Mouse (Mus musculus) limb, embryonic 14.5 days (tissue): ENCODE results near the gene Kcnk16. TPM values are rescaled to one million over a fixed set of nuclear protein-coding genes. Genes with fewer than 3 reads are reported as not detected.

Source experiments
- ATAC-seq: fragments of 200-750 bp; cut with Nextera tagmentation; 2 replicates; pipeline ENCODE4 v1.8.0; 2017; ENCODE audit warnings: low read depth, moderate number of reproducible peaks, moderate TSS enrichment; ENCODE audit not compliant: low FRiP score
- DNase-seq: peaks from one replicate; pipeline ENCODE4 v3.0.0-alpha.2; 2015; ENCODE audit warnings: low spot score
- H3K27ac ChIP-seq: fragments of 300-500 bp; sonication (generic); replicated peaks from 2 replicates; pipeline ENCODE4 v1.5.1; 2014; ENCODE audit warnings: low read depth, mild to moderate bottlenecking, low read length, moderate library complexity, mixed read lengths
- H3K27me3 ChIP-seq: fragments of 300-500 bp; sonication (generic); 2 replicates; pipeline ENCODE4 v1.6.1; 2014; ENCODE audit warnings: low read length, mixed read lengths; ENCODE audit not compliant: control insufficient read depth, insufficient read depth
- H3K36me3 ChIP-seq: fragments of 300-500 bp; sonication (generic); 2 replicates; pipeline ENCODE4 v1.6.1; 2014; ENCODE audit warnings: mild to moderate bottlenecking, low read length, moderate library complexity, mixed read lengths; ENCODE audit not compliant: control insufficient read depth, insufficient read depth
- H3K4me1 ChIP-seq: fragments of 300-500 bp; sonication (generic); 2 replicates; pipeline ENCODE4 v1.6.1; 2014; ENCODE audit warnings: antibody characterized with exemption, low read length, mixed read lengths; ENCODE audit not compliant: control insufficient read depth, insufficient read depth
- H3K4me2 ChIP-seq: fragments of 300-500 bp; sonication (generic); replicated peaks from 2 replicates; pipeline ENCODE4 v1.6.1; 2014; ENCODE audit warnings: low read depth, mild to moderate bottlenecking, low read length, moderate library complexity; ENCODE audit not compliant: severe bottlenecking
- H3K4me3 ChIP-seq: fragments of 300-500 bp; sonication (generic); replicated peaks from 2 replicates; pipeline ENCODE4 v1.5.1; 2014; ENCODE audit warnings: low read length
- H3K9ac ChIP-seq: fragments of 300-500 bp; sonication (generic); 2 replicates; pipeline ENCODE4 v1.6.1; 2014; ENCODE audit warnings: mild to moderate bottlenecking, low read depth, low read length, moderate library complexity; ENCODE audit not compliant: severe bottlenecking
- H3K9me3 ChIP-seq: fragments of 300-500 bp; sonication (generic); 2 replicates; pipeline ENCODE4 v1.6.1; 2016; ENCODE audit warnings: low read length; ENCODE audit not compliant: control insufficient read depth
- POLR2A ChIP-seq: fragments of 200-500 bp; IDR thresholded peaks from 2 replicates; pipeline ENCODE4 v1.8.0; 2012; ENCODE audit warnings: inconsistent platforms, mild to moderate bottlenecking, moderate library complexity, borderline replicate concordance; ENCODE audit not compliant: insufficient read depth, insufficient read length; ENCODE audit errors: extremely low read depth
- WGBS: fragments of 180-500 bp; shearing (Covaris S2); extraction: QIAGEN DNeasy Blood & Tissue Kit; methylation state at CpG from one replicate; pipeline ENCODE4 v1.1.7; 2014; 5-methylcytosine and 5-hydroxymethylcytosine counted together
- polyA plus RNA-seq, 2 experiments: library from polyadenylated mRNA; depleted of rRNA in 1 of 2; stranded (reverse) in 1 of 2; unstranded in 1 of 2; fragments of >200 nt; fragmentation: Nextera tagmentation in 1 of 2; extraction: Ambion mirVana in 1 of 2; gene quantifications; 2 replicates each; pipeline versions ENCODE4 v1.2.1 to v1.2.3; 2012 to 2014

Gene Kcnk16
- polyA plus RNA-seq, 2 experiments: not detected

GRCm38 (mm10) chr14:20229437-20229836 lies 39.6 kb downstream of the Kcnk16 start:
- no peak overlapping the region for H3K4me3 ChIP-seq
- peaks cover 3% of the 10 kb centered on the region; the same call in 1 of the 2 replicates for H3K4me1 ChIP-seq
- H3K9ac ChIP-seq: no peak overlapping the region
- H3K9me3 ChIP-seq: no peaks in the 10 kb centered on the region
- DNase-seq (no peak), ATAC-seq (no peak)
- no peaks in the 10 kb centered on the region for H3K36me3 ChIP-seq
- no peak overlapping the region for H3K4me2 ChIP-seq
- no peak for TF ChIP-seq POLR2A
- no peak overlapping the region for H3K27ac ChIP-seq
- WGBS: 58% methylated on average over 6 of the region's 6 CpGs
- H3K27me3 ChIP-seq: no peaks in the 10 kb centered on the region

DNA sequence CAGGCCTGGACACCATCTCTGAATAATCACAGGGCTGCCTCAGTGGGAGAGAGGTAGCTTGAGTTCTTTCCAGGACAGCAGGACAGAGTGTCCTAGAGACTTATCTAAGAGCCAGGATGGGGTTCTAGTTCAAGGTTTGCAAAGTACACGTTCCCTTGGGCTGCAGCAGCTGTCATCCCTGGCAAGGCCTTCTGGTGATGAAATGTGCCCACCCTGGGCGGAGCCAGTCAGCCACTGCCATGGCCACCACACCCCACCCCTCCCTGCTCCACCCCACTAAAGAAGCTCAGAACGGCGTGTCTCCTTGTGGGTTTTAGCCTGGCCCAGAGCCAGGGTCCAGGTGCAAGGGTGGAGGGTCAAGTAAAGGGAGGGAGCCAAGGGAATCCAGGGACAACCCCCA lies 40.7 kb downstream of the Kcnk16 start:
- Histone ChIP-seq H3K36me3 (no peaks in the 10 kb centered on the region), H3K9me3 (no peaks in the 10 kb centered on the region), H3K4me1 (peaks cover 3% of the 10 kb centered on the region; the same call in 1 of the 2 replicates), H3K4me2 (no peak overlapping the region), H3K27ac (no peak overlapping the region), H3K4me3 (no peak overlapping the region), H3K9ac (no peak overlapping the region), H3K27me3 (no peaks in the 10 kb centered on the region)
- 66% methylated on average over 4 of the region's 4 CpGs for WGBS
- DNase-seq (no peak), ATAC-seq (no peak)
- no peak for TF ChIP-seq POLR2A

DNA sequence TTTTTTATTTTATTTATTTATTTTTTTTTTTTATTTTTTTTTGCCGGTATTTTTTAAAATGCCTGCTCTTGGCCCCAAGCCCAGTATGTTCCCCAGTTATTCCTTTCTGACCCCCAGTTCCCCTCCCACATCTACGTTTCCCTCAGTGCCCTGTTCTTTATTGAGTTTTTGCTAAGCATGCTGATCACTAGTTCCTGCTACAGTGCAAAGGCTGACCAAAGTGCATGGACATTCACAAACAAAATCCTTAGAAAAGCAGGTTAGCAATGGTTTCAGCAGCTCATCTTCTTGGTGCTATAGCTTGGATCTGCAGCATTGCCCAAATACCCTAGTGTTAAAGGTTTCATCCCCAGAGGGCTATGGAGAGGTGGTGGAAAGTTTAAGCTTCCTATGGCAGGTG lies 42.0 kb downstream of the Kcnk16 start:
- ATAC-seq: no peak
- peaks cover 3% of the 10 kb centered on the region; the same call in 1 of the 2 replicates for H3K4me1 ChIP-seq
- H3K9ac ChIP-seq: no peak overlapping the region
- H3K4me2 ChIP-seq: no peak overlapping the region
- H3K9me3 ChIP-seq: no peaks in the 10 kb centered on the region
- H3K27ac ChIP-seq: no peak overlapping the region
- WGBS: 26% methylated on average over 2 of the region's 2 CpGs
- TF ChIP-seq POLR2A: no peak
- no peak overlapping the region for H3K4me3 ChIP-seq
- no peaks in the 10 kb centered on the region for H3K36me3 ChIP-seq
- no peak for DNase-seq
- no peaks in the 10 kb centered on the region for H3K27me3 ChIP-seq

DNA sequence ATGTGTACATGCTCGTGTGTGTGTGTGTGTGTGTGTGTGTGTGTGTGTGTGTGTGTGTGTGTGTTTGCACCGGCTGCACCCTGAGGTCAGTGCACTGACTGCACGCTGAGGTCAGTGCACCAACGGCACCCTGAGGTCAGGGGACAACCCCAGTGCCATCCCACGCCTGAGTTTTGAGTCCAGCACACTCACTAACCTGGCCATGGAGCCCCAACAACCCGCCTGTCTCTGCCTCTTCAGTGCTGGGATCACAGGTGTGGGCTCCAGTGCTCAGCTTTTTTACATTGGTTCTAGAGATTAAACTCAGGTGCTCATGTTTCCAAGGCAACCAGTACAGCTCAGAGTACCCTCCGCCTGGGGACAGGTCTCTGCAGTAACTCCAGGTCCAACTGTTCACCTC lies 42.5 kb downstream of the Kcnk16 start:
- WGBS: 64% methylated on average over 7 of the region's 7 CpGs
- no peak for ATAC-seq
- no peaks in the 10 kb centered on the region for H3K9me3 ChIP-seq
- H3K4me2 ChIP-seq: no peak overlapping the region
- H3K27me3 ChIP-seq: no peaks in the 10 kb centered on the region
- H3K4me3 ChIP-seq: no peak overlapping the region
- H3K27ac ChIP-seq: no peak overlapping the region
- H3K9ac ChIP-seq: no peak overlapping the region
- no peak for TF ChIP-seq POLR2A
- no peak for DNase-seq
- peaks cover 3% of the 10 kb centered on the region; the same call in 1 of the 2 replicates for H3K4me1 ChIP-seq
- H3K36me3 ChIP-seq: no peaks in the 10 kb centered on the region

- DNase-seq (no peak), ATAC-seq (no peak)
- Histone ChIP-seq H3K9ac (no peak overlapping the region), H3K4me2 (no peak overlapping the region), H3K4me3 (no peak overlapping the region), H3K27me3 (no peaks in the 10 kb centered on the region), H3K4me1 (peaks cover 3% of the 10 kb centered on the region; the same call in 1 of the 2 replicates), H3K9me3 (no peaks in the 10 kb centered on the region), H3K27ac (no peak overlapping the region), H3K36me3 (no peaks in the 10 kb centered on the region)
- TF ChIP-seq POLR2A: no peak
- WGBS: 65% methylated on average over 4 of the region's 4 CpGs
Measured at GRCm38 (mm10) chr14:20225525-20225924, 43.5 kb downstream of the Kcnk16 start.
